Mouse (Mus musculus) kidney, embryonic 15.5 days (tissue): ENCODE data around the gene Filip1l. TPM values are rescaled to one million over a fixed set of nuclear protein-coding genes. Genes with fewer than 3 reads are reported as not detected.

Source experiments
- ATAC-seq: fragments of 200-750 bp; cut with Nextera tagmentation; replicated peaks from 2 replicates; pipeline ENCODE4 v1.8.0; 2017; ENCODE audit warnings: moderate TSS enrichment; ENCODE audit not compliant: low FRiP score
- H3K27ac ChIP-seq: fragments of 300-500 bp; sonication (generic); 2 replicates; pipeline ENCODE4 v1.5.1; 2015; ENCODE audit warnings: mild to moderate bottlenecking, inconsistent platforms
- H3K27me3 ChIP-seq: fragments of 300-500 bp; sonication (generic); 2 replicates; pipeline ENCODE4 v1.6.1; 2015; ENCODE audit warnings: inconsistent platforms
- H3K36me3 ChIP-seq: fragments of 300-500 bp; sonication (generic); 2 replicates; pipeline ENCODE4 v1.6.1; 2015; ENCODE audit warnings: inconsistent platforms
- H3K4me1 ChIP-seq: fragments of 300-500 bp; sonication (generic); 2 replicates; pipeline ENCODE4 v1.6.1; 2015; ENCODE audit warnings: inconsistent platforms
- H3K4me2 ChIP-seq: fragments of 300-500 bp; sonication (generic); 2 replicates; pipeline ENCODE4 v1.6.1; 2015; ENCODE audit warnings: moderate library complexity, mild to moderate bottlenecking, inconsistent platforms
- H3K4me3 ChIP-seq: fragments of 300-500 bp; sonication (generic); replicated peaks from 2 replicates; pipeline ENCODE4 v1.5.1; 2015; ENCODE audit warnings: mild to moderate bottlenecking, inconsistent platforms
- H3K9ac ChIP-seq: fragments of 300-500 bp; sonication (generic); 2 replicates; pipeline ENCODE4 v1.6.1; 2015; ENCODE audit warnings: mild to moderate bottlenecking, inconsistent platforms
- H3K9me3 ChIP-seq: fragments of 300-500 bp; sonication (generic); replicated peaks from 2 replicates; pipeline ENCODE4 v1.6.1; 2016; ENCODE audit warnings: inconsistent platforms
- WGBS: fragments of 180-500 bp; shearing (Covaris S2); methylation state at CpG from one replicate; pipeline ENCODE4 v1.1.7; 2015; ENCODE audit warnings: mixed read lengths; 5-methylcytosine and 5-hydroxymethylcytosine counted together
- polyA plus RNA-seq: library from polyadenylated mRNA; unstranded; fragments of >200 nt; fragmentation: Nextera tagmentation; extraction: Ambion mirVana; gene quantifications from 2 replicates; pipeline ENCODE4 v1.2.1, GENCODE M21; 2015

The Filip1l gene
- polyA plus RNA-seq, 1 experiment from 2014 or later: 24.2 TPM

DNA sequence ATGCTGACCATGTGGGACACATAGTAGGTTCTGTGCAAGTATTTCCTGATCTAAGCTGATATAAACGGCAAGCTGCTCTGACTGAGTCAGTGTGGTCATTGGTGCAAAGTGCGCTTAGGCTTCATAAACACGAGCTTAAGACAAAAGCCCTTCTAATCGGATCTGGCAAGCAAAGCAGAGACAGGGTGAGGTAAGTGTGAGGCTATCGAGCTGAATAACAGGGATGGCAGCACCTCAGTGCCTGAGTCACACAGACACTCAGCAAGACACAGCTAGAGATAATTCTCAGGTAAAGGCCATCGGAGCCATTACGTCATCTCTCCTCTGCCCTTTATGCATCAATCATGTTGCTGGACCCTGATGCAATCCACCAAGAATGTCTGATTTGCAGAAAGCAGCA lies 100.1 kb downstream of the Filip1l start:
- Histone ChIP-seq H3K4me2 (no peak overlapping the region), H3K4me1 (peaks cover 16% of the 10 kb centered on the region), H3K4me3 (no peak overlapping the region), H3K36me3 (no peaks in the 10 kb centered on the region), H3K9me3 (no peaks in the 10 kb centered on the region), H3K27me3 (no peaks in the 10 kb centered on the region), H3K9ac (no peak overlapping the region), H3K27ac (no peak overlapping the region)
- 57% methylated on average over 7 of the region's 7 CpGs for WGBS
- ATAC-seq: no peak

GRCm38 (mm10) chr16:57454106-57454763 lies 101.3 kb downstream of the Filip1l start:
- Histone ChIP-seq H3K4me1 (peaks cover 16% of the 10 kb centered on the region), H3K27ac (no peak overlapping the region), H3K4me2 (no peak overlapping the region), H3K9ac (no peak overlapping the region), H3K36me3 (no peaks in the 10 kb centered on the region), H3K4me3 (no peak overlapping the region), H3K9me3 (no peaks in the 10 kb centered on the region), H3K27me3 (no peaks in the 10 kb centered on the region)
- 88% methylated on average over 8 of the region's 8 CpGs for WGBS
- 0 out of 2 replicates have a peak, but pooled peaks have one; percentile 50 for ATAC-seq

DNA sequence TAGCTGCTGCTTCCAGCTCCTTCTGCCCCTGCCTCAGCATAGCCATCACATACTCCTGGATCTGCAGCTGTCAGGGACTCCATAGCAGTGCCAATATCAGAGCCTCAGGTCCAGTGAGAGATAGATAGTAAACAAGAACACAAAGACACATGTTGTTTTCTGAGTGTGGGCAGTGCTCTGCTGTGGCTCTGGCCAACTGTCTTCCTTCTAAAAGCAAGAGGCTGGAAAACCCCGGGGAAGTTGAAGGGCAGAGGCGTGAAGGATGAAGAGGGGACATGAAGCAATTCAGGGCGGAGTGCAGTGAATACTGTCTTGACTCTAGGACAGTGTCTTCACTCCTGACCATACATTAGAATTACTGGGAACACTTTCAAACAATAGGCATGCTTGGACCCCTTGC lies 102.7 kb downstream of the Filip1l start:
- Histone ChIP-seq H3K4me1 (peaks cover 16% of the 10 kb centered on the region), H3K4me3 (no peak overlapping the region), H3K9me3 (no peaks in the 10 kb centered on the region), H3K9ac (no peak overlapping the region), H3K27ac (no peak overlapping the region), H3K36me3 (no peaks in the 10 kb centered on the region), H3K27me3 (no peaks in the 10 kb centered on the region), H3K4me2 (no peak overlapping the region)
- 62% methylated on average over 3 of the region's 3 CpGs for WGBS
- ATAC-seq: no peak

GRCm38 (mm10) chr16:57456003-57456402 lies 103.1 kb downstream of the Filip1l start:
- 41% methylated on average over 2 of the region's 2 CpGs for WGBS
- Histone ChIP-seq H3K9ac (no peak overlapping the region), H3K4me2 (no peak overlapping the region), H3K9me3 (no peaks in the 10 kb centered on the region), H3K27ac (no peak overlapping the region), H3K4me3 (no peak overlapping the region), H3K4me1 (peaks cover 16% of the 10 kb centered on the region), H3K27me3 (no peaks in the 10 kb centered on the region), H3K36me3 (no peaks in the 10 kb centered on the region)
- ATAC-seq: no peak

DNA sequence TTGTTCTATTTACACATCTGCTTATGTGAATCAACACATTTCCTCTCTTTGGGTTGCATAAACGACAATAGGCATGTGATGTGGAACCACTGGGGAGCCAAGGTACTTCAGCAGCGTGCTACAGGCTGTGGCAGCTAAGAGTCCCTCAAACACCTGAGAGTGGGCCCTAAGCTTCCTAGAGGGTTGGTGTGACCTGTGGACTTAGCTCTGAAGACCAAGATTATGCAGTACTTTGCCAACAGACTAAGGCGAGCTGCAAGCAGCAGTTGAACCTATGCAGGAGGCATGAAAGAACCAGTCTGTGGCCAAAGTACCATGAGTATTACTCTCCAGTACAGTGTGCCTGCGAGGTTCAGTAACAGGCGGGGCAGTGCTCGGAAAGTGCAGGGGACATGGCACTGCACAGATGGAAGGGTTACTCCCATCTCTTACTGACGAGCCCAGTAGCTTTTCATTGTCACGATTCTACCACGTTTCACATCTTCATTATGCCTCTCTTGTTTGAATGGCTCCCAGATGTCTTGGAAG lies 112.6 kb downstream of the Filip1l start:
- Histone ChIP-seq H3K4me1 (peaks cover 5% of the 10 kb centered on the region), H3K27ac (no peak overlapping the region), H3K4me3 (no peak overlapping the region), H3K36me3 (no peaks in the 10 kb centered on the region), H3K27me3 (no peaks in the 10 kb centered on the region), H3K9me3 (no peaks in the 10 kb centered on the region), H3K9ac (no peak overlapping the region), H3K4me2 (no peak overlapping the region)
- no peak for ATAC-seq
- 88% methylated on average over 9 of the region's 9 CpGs for WGBS

- Histone ChIP-seq H3K27ac (no peak overlapping the region), H3K36me3 (no peaks in the 10 kb centered on the region), H3K4me3 (no peak overlapping the region), H3K4me1 (peaks cover 19% of the 10 kb centered on the region), H3K27me3 (no peaks in the 10 kb centered on the region), H3K9ac (no peak overlapping the region), H3K9me3 (no peaks in the 10 kb centered on the region), H3K4me2 (no peak overlapping the region)
- no peak for ATAC-seq
- WGBS: 71% methylated on average over 4 of the region's 4 CpGs
These were observed 116.4 kb downstream of the Filip1l start for GRCm38 (mm10) chr16:57469301-57469700.

DNA sequence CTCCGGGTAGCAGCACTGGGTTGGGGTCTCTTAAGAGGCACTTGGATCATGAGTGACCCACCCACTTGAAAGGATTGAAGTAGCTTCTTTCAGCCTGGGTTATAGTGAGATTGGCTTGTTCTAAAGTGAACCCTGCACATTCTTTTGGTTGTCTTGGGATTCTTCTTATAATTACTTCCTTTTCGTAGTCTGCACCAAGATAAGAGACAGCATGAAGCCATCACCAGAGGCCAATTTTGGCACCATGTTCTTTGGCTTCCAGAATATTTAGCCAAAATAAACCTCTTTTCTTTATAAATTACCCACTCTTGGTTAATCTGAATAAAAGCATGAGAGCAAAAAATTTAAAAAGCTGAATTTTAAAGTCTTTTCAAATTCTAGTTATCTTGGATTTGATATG lies 117.0 kb downstream of the Filip1l start:
- H3K27me3 ChIP-seq: no peaks in the 10 kb centered on the region
- no peak overlapping the region for H3K27ac ChIP-seq
- H3K36me3 ChIP-seq: no peaks in the 10 kb centered on the region
- WGBS: 75% methylated on average over 2 of the region's 2 CpGs
- H3K4me2 ChIP-seq: no peak overlapping the region
- H3K4me3 ChIP-seq: no peak overlapping the region
- H3K9ac ChIP-seq: no peak overlapping the region
- H3K9me3 ChIP-seq: no peaks in the 10 kb centered on the region
- peaks cover 19% of the 10 kb centered on the region for H3K4me1 ChIP-seq
- no peak for ATAC-seq

DNA sequence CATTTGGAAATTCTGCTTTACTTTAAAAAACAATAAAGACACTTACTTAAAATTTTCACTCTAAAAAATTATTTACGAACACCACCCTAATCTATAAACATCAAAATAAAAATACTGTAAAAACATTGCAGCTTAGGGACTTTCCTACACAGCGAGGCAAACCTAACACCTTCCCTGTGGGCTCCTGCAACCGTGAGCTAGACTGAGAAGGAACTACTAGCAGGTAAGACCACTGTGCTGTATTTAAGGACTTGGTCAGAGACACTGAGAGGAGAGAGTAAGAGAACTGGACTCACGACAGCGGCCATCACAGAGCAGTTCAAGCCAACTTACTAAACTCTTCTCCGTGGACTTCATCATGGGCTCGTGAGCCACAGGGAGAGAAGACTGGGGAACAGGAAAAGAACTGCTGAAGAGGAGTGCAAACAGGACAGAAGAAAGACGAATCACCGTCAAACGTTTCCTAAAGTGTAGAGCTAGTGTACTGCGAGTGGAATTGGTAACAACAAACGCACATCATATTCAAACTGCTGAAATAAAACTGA lies 117.5 kb downstream of the Filip1l start:
- no peak overlapping the region for H3K4me3 ChIP-seq
- no peaks in the 10 kb centered on the region for H3K36me3 ChIP-seq
- H3K9me3 ChIP-seq: no peaks in the 10 kb centered on the region
- peaks cover 19% of the 10 kb centered on the region for H3K4me1 ChIP-seq
- no peak overlapping the region for H3K9ac ChIP-seq
- no peak overlapping the region for H3K4me2 ChIP-seq
- ATAC-seq: no peak
- H3K27me3 ChIP-seq: no peaks in the 10 kb centered on the region
- WGBS: 89% methylated on average over 12 of the region's 12 CpGs
- H3K27ac ChIP-seq: no peak overlapping the region

DNA sequence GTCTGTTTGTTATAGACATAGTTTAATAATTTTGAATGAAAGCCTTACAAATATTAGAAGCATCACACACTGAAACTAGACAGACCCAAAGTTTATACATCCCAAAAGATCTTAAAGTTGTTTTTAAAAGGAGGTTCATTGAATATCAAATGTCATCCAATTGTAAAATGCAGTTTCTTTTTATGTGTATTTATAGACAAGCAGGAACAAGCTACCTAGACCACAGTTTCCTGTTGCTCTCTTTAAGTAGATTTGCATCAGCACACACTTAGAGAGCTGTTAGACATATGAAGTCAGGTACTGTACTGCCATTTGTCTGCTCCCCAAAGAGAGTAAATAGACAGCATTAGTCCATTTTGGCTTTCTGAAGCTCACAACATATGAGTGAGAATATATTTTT lies 118.2 kb downstream of the Filip1l start:
- H3K9me3 ChIP-seq: no peaks in the 10 kb centered on the region
- H3K4me3 ChIP-seq: no peak overlapping the region
- no peaks in the 10 kb centered on the region for H3K27me3 ChIP-seq
- no peak overlapping the region for H3K9ac ChIP-seq
- H3K27ac ChIP-seq: no peak overlapping the region
- H3K36me3 ChIP-seq: no peaks in the 10 kb centered on the region
- peaks cover 19% of the 10 kb centered on the region for H3K4me1 ChIP-seq
- no peak overlapping the region for H3K4me2 ChIP-seq
- ATAC-seq: no peak

GRCm38 (mm10) chr16:57473415-57474085 lies 120.7 kb downstream of the Filip1l start:
- no peaks in the 10 kb centered on the region for H3K27me3 ChIP-seq
- peaks cover 17% of the 10 kb centered on the region for H3K4me1 ChIP-seq
- no peak overlapping the region for H3K4me3 ChIP-seq
- 19% methylated on average over 10 of the region's 10 CpGs for WGBS
- no peak overlapping the region for H3K4me2 ChIP-seq
- no peak overlapping the region for H3K27ac ChIP-seq
- no peaks in the 10 kb centered on the region for H3K36me3 ChIP-seq
- ATAC-seq: peak; percentile 81
- no peak overlapping the region for H3K9ac ChIP-seq
- no peaks in the 10 kb centered on the region for H3K9me3 ChIP-seq

GRCm38 (mm10) chr16:57478451-57478850 lies 125.6 kb downstream of the Filip1l start:
- Histone ChIP-seq H3K4me3 (no peak overlapping the region), H3K27ac (no peak overlapping the region), H3K36me3 (no peaks in the 10 kb centered on the region), H3K4me1 (peaks cover 14% of the 10 kb centered on the region), H3K4me2 (no peak overlapping the region), H3K9ac (no peak overlapping the region), H3K9me3 (no peaks in the 10 kb centered on the region), H3K27me3 (no peaks in the 10 kb centered on the region)
- ATAC-seq: no peak
- 80% methylated on average over 2 of the region's 2 CpGs for WGBS

DNA sequence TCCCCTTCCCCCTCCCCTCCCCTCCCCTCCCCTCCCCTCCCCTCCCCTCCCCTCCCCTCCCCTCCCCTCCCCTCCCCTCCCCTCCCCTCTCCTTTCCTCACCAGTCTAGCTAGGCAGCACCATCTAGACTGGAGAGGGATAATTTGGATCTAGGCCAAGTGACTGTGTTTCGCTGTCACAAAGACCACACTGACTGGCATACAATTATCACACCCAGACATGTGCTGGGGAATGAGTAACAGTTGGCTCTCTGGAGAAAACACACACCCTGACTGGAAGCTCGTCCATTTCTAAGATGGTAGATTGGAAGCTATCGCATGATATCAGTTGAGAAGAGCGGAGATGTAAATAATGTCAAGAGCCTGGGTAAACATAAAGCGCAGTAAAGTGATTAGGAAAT lies 126.9 kb downstream of the Filip1l start:
- ATAC-seq: no peak
- WGBS: 71% methylated on average over 5 of the region's 5 CpGs

More for the DNA sequence above, 126.9 kb downstream of the Filip1l start:
- no peak overlapping the region for H3K4me3 ChIP-seq
- no peak overlapping the region for H3K4me2 ChIP-seq
- peaks cover 17% of the 10 kb centered on the region for H3K4me1 ChIP-seq
- no peak overlapping the region for H3K9ac ChIP-seq
- H3K27me3 ChIP-seq: no peaks in the 10 kb centered on the region
- no peak overlapping the region for H3K27ac ChIP-seq
- no peaks in the 10 kb centered on the region for H3K36me3 ChIP-seq
- no peaks in the 10 kb centered on the region for H3K9me3 ChIP-seq
